Mouse (Mus musculus) lung, adult 2 months (tissue): Measurements from ENCODE around the gene Otud3. TPM values are rescaled to one million over a fixed set of nuclear protein-coding genes. Genes with fewer than 3 reads are reported as not detected.
A peak's percentile ranks its signal among the peaks of the same experiment; 100 is the strongest.

ENCODE experiments used
- DNase-seq: peaks from one replicate; pipeline ENCODE4 v3.0.0; 2022
- H3K4me1 ChIP-seq: fragments of 200-500 bp; 2 replicates; pipeline ENCODE4 v1.6.1; 2011; ENCODE audit warnings: low read length; ENCODE audit not compliant: control insufficient read depth, insufficient read depth
- H3K4me3 ChIP-seq: fragments of 200-500 bp; replicated peaks from 2 replicates; pipeline ENCODE3; 2011; ENCODE audit warnings: low read depth, mild to moderate bottlenecking, control low read depth, low read length; ENCODE audit errors: extremely low read depth
- CTCF ChIP-seq: fragments of 200-500 bp; IDR thresholded peaks from 2 replicates; pipeline ENCODE4 v1.5.1; 2011; ENCODE audit warnings: mild to moderate bottlenecking, low read length, control low read depth; ENCODE audit not compliant: insufficient read depth
- POLR2A ChIP-seq: fragments of 200-500 bp; IDR thresholded peaks from 2 replicates; pipeline ENCODE4 v1.6.1; 2011; ENCODE audit warnings: low read depth, mild to moderate bottlenecking, control low read depth, low read length, borderline replicate concordance; ENCODE audit errors: extremely low read depth
- WGBS: fragments of 180-500 bp; shearing (Covaris S2); methylation state at CpG from one replicate; pipeline ENCODE4 v1.1.7; 2018; 5-methylcytosine and 5-hydroxymethylcytosine counted together
- polyA plus RNA-seq: library from polyadenylated mRNA; depleted of rRNA; stranded (reverse); fragments of >200 nt; gene quantifications from 2 replicates; pipeline ENCODE4 v1.2.3, GENCODE M21; 2012; rRNA removed

Gene Otud3
- polyA plus RNA-seq, 1 experiment: 8.4 TPM

GRCm38 (mm10) chr4:138855092-138855632, 58.6 kb downstream of the Otud3 start:
- no peak overlapping the region for H3K4me3 ChIP-seq
- WGBS: 80% methylated on average over 9 of the region's 9 CpGs
- TF ChIP-seq CTCF (no peak), POLR2A (no peak)
- no peaks in the 10 kb centered on the region for H3K4me1 ChIP-seq
- no peak for DNase-seq

DNA sequence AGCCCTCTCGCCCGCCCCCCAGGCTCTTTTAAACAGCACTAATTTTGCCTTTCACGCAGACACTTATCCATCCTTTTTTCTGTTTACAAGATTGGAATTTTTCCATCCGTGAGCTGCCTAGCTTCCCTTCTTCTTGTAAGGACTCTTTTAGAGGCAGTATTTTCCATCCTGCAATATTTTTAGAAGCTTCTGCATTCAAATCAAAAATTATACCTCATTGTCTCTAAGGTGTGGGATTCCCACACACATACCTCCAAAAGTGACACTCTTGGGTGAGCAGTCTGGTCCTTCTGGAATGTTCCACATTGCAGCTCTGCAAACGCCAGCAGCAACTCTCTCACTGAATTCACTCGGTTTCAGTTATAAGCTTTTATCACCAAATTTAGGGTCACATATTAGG, 60.8 kb downstream of the Otud3 start:
- no peaks in the 10 kb centered on the region for H3K4me1 ChIP-seq
- 53% methylated on average over 6 of the region's 6 CpGs for WGBS
- TF ChIP-seq POLR2A (no peak), CTCF (no peak)

GRCm38 (mm10) chr4:138851463-138851862, 62.3 kb downstream of the Otud3 start:
- H3K4me1 ChIP-seq: no peaks in the 10 kb centered on the region
- DNase-seq: peak; percentile 72
- WGBS: 1% methylated on average over 4 of the region's 4 CpGs
- TF ChIP-seq POLR2A (no peak), CTCF (peak; percentile 98)
- no peak overlapping the region for H3K4me3 ChIP-seq

More for the DNA sequence above, 60.8 kb downstream of the Otud3 start:
- DNase-seq: no peak
- no peak overlapping the region for H3K4me3 ChIP-seq

Other genes with a start within 250 kb of the Otud3 start
- 0.69 and 0.93 TPM in 2 replicates for gene Pla2g2c, start 189.2 kb downstream of the Otud3 start, polyA plus RNA-seq
- 25.2 and 28.6 TPM in 2 replicates for gene Ubxn10, start 176.8 kb downstream of the Otud3 start, polyA plus RNA-seq
- 0.14 and 5.2 TPM in 2 replicates for gene Pla2g2f, start 156.3 kb downstream of the Otud3 start, polyA plus RNA-seq
- 2.5 and 2.6 TPM in 2 replicates for gene Pla2g2d, start 138.2 kb downstream of the Otud3 start, polyA plus RNA-seq
- 0.57 and 1.3 TPM in 2 replicates for gene Pla2g5, start 50.5 kb downstream of the Otud3 start, polyA plus RNA-seq
- gene Gm13030, start 40.0 kb downstream of the Otud3 start, polyA plus RNA-seq: not detected in 2 replicates
- gene Pla2g2e, start 36.0 kb downstream of the Otud3 start, polyA plus RNA-seq: 1.2 and 2.2 TPM in 2 replicates
- gene Rnf186, start 53.2 kb upstream of the Otud3 start, polyA plus RNA-seq: 74.5 and 93.5 TPM in 2 replicates
- gene Tmco4, start 58.9 kb upstream of the Otud3 start, polyA plus RNA-seq: 14.7 and 15.1 TPM in 2 replicates
- 0.19 and 0.22 TPM in 2 replicates for gene Htr6, start 161.6 kb upstream of the Otud3 start, polyA plus RNA-seq
- gene Nbl1, start 179.0 kb upstream of the Otud3 start, polyA plus RNA-seq: 330 and 497 TPM in 2 replicates
- 29.7 and 37.7 TPM in 2 replicates for gene Minos1, start 217.2 kb upstream of the Otud3 start, polyA plus RNA-seq